1 mouse cellular context compared by ENCODE assay signal in the genomic region with DNA sequence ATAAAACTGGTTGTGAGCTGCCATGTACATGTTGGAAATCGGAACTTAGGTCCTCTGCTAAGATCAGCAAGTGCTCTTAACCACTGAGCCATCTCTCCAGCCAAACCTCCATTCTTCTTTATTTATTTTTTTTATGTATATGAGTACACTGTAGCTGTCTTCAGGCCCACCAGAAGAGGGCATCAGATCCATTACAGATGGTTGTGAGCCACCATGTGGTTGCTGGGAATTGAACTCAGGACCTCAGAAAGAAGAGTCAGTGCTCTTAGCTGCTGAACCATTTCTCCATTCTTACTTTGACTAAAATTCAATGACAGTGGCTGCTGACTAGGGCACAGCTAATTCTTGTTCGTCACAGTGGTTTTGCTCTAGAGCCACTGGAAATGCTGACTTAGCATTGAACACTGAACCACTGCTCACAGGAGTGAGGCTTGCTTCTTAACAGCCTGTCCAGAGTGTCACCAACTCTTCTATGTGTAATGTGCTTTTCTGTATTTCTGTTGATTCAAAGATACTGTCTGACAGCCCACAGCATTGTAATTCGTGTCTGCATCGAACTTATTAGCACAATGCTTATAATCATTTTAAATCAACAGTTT.
TF ChIP-seq lines count a peak whose summit lies in the region.

No protein-coding gene starts in this region.

TF ChIP-seq in CH12.LX, 34 proteins besides CTCF, POLR2A, EP300 and RAD21:
- TF ChIP-seq MAFK (IDR thresholded peaks at IDR 0.05; ENCODE audit: insufficient replicate concordance, low read length) (peak; percentile 68), ZNF384 (IDR thresholded peaks at IDR 0.05; ENCODE audit: low read depth, low read length) (peak; percentile 33; the same call in 1 of the 2 replicates), MAZ (IDR thresholded peaks at IDR 0.05; ENCODE audit: low read depth, low read length) (no peak), MYC (IDR thresholded peaks at IDR 0.05; ENCODE audit: low read depth, low read length) (0 out of 2 replicates have a peak, but pooled peaks have one; percentile 58), KAT2A (IDR thresholded peaks at IDR 0.05; ENCODE audit: insufficient replicate concordance, low read length) (no peak)
TF ChIP-seq in CH12.LX: peak in this region for 3.
